Mouse (Mus musculus) E14TG2a.4 (cell line): Measurements from ENCODE around the gene Ubqln1.

Experiments
- CTCF ChIP-seq: conservative IDR thresholded peaks from 2 replicates; pipeline ENCODE4 v1.5.1; 2014; ENCODE audit warnings: low read length
- NANOG ChIP-seq: IDR thresholded peaks from 2 replicates; pipeline ENCODE4 v1.6.1; 2014; ENCODE audit warnings: borderline replicate concordance, low read length, mixed read lengths
- POU5F1 ChIP-seq: IDR thresholded peaks from 2 replicates; pipeline ENCODE4 v1.6.1; 2014; ENCODE audit warnings: low read length, borderline replicate concordance

DNA sequence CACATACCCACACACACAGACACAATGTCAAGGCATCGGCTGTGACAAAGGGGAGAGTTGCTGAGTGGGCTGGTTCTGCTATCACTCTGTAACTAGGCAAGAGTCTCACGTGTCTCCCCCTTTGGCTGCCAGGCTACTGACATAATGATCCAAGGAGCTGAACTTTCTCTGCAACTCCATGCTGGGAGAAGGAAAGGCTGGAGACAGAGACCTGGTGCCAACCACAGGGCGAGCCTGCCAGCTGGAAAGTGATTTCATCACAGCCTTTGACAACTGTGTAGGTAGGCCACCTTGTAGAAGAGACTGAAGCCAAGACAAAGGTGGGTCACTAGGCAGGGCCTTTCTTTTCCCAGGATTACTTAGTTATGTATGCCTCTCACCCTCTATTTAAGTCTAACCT, 18.2 kb downstream of the Ubqln1 start:
- TF ChIP-seq CTCF, result no peak
- no peak for TF ChIP-seq NANOG
- no peak for TF ChIP-seq POU5F1
